Mouse (Mus musculus) inflammation-experienced regulatory T-cells, adult 16 weeks (primary cell): Measurements from ENCODE around the gene Rbm8a. TPM values are rescaled to one million over a fixed set of nuclear protein-coding genes. Genes with fewer than 3 reads are reported as not detected.

Experiments used
- polyA plus RNA-seq: library from polyadenylated mRNA; unstranded; fragments of 100-300 nt; shearing (Covaris generic); gene quantifications from one replicate; pipeline ENCODE4 v1.2.1, GENCODE M21; 2017

Rbm8a gene
- 270 TPM for polyA plus RNA-seq

DNA sequence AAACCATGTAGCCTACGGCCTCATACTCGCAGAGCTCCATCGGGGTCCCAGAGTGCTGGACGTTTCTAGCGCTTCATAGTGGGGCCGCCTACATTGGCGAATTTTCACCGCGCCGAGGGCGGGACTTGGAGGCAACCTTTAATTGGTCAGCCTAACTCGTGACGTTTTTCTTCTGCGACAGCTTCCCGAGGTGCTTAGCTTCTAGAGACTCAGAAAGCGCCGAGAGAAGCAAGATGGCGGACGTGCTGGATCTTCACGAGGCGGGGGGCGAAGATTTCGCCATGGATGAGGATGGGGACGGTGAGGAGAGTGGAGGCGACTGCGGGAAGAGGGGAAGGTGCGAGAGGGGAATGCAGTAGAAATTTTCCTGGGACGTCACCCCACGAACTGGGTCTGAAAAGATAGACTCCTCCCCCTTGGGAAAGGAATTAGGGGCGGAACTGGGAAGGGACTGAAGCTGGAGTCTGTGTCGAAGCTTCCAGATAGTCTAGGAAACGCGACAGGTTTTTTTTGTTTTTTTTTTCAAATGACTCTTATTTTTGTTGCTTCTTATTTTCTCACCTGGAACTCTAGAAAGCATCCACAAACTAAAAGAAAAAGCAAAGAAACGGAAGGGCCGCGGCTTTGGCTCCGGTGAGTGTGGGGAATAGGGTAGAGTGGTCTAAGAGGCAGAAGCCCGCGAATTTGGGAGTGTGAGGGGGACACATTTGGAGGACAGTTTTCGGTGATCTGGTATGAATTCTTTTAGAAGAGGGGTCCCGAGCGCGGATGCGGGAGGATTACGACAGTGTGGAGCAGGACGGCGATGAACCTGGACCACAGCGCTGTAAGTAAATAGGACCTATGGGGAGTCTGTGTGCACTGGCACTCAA lies at the start of gene Rbm8a:
Rbm8a (plus strand) TSS at position 205 of the 872 bp plus-strand sequence.

DNA sequence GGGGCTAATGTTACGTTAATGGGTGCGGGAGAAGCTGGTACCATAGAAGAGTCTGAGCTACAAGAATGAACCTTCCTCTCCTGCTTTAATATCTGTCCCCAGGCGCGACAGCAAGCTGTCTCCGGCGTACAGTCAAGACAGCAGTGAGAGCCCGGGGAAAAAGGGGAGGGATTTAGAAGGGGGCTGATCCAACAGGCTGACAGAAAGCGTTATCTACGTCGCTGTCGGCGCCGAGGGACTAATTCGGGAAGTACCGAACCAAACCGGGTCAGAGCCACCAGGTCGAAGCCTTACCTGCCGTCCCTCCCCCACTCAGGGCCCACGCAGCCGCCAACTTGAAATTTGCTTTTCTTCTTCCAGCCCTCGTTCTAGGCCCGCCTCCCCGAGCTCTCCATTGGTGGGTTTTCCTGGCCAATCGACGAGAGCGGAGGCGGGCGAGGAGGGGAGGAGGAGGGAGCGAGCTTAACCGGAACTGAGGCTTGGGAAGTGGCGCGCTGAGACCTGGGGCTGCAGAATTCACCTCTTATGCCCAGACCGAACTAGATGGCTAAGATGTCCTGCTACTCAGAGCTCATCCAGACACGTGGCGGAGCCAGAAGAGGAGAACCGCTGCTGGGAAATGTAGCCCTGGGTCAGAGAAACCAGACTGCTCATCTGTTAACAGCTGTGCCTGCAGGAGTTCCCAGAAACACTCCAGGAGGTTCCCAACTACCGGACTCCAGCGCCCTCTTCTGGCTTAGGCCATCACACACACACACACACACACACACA lies 35.8 kb upstream of the Rbm8a start, which contains the start of gene Polr3gl:
Polr3gl (minus strand) TSS at position 392 of the 771 bp plus-strand sequence.

DNA sequence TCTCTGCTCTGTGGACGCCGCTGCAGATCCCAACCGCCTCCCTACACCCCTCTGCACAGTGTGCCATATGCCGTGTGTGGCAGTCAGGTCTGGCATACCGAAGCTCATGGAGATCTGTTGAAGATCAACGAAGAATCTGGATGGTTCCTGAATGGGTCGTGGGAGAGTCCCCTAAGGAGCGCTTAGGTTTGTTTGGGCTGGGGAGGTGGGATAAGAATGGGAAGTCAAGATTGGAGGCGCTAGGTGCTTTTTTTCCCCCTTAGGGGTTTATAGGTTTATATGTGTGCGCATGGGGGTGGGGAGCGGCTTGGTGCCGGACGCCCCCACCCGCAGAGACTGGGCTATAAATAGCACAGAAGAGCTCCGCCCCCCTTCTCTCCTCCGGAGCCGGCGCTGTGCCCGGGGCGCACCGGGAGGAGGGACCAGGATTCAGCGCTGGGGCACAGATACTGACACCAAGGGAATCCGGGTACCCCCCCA lies 33.5 kb upstream of the Rbm8a start, which contains the start of gene Ankrd34a:
Ankrd34a (plus strand) TSS at position 409 of the 480 bp plus-strand sequence.

DNA sequence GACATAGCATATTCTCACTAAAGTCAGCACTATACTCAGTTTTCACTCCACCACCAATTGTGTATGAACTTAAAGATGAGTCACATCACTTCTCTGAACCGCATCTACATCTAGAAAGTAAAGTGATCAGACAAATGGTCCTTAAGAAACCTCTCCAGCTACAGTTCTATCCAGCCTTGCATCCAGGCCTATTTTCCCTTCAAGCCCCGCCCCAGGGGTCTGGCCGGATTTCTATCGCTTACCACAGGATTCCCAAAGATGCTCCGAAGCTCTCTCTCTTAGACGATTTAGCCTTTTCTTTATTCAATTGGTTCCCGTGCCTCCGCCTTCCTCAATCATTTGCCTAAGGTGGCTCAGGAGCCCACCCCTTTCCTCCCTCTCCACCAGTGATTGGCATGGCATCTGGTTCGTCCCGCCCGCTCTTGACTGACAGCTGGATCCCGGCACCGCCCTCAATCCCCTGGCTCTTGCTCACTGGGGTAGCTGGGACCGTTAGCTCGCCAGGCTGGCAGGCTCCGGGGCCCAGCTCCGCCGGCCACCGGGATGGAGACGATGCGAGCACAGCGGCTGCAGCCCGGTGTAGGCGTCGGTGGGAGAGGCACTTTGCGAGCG lies 29.0 kb upstream of the Rbm8a start, which contains the start of gene Lix1l:
Lix1l (plus strand) TSS at position 511 of the 612 bp plus-strand sequence.

DNA sequence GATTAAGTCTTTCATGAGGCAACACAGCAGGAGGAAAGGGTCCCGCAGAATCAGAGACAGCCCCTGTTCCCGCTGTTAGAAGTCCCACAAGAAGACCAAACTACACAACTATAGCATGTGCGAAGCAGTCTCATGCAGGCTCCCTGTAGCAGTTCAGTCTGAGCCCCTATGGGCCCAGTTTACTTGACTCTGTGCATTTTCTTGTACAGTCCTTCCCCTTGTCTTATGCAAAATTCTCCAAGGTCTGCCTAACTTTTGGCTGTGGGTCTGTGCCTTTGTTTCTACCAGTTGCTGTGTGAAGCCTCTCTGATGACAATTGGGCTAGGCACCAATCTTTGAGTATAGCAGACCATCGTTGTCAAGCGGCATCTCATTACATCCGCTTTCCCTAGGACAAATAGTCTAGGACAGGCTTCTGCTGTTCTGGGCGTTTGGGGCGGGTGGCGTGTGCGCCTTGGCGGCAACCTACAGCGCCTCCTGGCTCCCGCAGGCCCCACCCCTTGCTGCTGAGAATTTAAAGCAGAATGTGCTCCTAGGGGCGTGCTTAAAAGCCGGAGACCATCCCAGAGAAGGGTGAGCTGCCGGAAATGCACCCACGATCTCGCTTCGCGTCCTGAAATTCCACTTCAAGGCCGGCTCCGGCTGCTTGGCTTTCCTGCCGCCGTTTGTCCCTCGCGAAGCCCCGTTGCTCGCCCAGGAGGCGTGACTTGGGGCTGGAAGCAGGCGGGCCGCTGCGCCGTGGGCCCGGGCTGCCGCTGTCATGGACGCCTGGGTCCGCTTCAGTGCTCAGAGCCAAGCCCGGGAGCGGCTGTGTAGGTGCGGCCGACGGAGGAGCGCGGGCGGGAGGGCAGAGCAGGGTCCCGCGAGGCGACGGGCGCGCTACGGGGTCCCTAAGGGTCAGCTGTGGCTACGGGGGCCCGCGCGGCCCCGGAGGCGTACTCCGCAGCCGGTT lies 5.5 kb downstream of the Rbm8a start, which contains the start of the genes Pex11b and Gm42957:
Pex11b (plus strand) TSS at position 449 of the 952 bp plus-strand sequence.
Gm42957 (plus strand) TSS at position 547 of the 952 bp plus-strand sequence.

DNA sequence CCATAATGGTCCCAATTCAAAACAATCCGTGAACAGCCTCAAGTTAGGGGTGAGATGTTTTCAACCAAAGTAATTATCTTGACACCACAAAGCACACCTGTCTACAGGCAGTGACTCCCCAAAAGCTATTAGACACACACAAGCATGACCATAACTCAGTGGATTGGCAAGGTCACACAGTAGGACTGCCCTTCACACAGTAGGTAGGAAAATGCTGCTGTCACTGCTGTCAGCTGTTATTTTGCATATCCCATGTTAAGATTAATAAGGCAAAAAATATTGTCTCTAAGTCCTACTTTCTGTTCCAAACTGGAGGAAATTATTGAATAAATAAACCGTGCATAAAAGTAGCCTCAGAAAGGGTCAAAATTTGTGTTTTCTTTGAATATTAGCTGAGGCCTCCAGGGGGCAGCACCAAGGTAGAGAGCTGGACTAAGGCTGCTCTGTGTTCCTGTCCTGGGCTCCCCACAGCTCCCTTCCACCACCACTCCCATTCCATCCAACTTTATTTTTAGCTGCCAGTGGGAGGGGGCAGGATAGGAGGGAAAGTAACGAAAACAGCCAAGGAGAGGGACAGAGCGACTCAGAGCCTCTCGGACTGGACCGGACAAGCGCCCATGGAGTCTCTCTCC lies 15.4 kb downstream of the Rbm8a start, which contains the start of gene Itga10:
Itga10 (plus strand) TSS at position 567 of the 632 bp plus-strand sequence.

DNA sequence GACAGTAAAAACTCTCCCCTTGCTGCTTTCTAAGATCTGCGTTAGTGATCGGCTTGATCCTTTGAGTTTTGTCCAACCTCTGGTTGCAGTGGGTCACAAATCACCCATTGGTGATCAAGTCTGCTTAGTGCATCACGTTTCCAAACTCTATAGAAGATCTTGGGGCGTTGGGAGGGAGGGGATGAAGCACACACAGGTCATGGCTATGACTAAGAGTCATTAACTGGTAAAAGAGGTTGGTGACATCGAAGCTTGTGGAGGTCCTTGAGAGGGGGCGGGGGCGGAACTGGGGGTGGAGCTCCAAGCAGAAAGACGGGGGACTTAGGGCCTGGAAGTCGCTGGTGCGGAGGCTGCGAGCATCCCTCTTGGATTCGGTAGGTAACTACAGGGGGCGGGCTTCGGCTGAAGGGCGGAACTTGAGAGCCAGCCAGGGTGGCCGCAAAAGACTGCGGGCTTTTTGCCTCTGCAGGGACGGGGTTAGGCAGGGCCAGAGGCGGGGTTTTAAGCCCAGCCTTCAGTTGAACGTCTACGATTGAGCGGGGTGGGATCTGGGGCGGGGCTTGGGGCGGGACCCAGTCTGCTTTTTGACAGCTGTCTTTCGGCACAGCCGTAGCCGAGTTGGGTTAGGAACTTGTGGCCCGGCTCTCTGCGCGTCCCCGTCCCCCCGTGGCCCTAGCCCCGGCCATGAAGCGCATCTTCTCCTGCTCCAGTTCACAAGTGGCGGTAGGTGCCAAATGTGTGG lies 40.2 kb downstream of the Rbm8a start, which contains the start of gene Ankrd35:
Ankrd35 (plus strand) TSS at position 405 of the 742 bp plus-strand sequence.

Other genes with a start within 250 kb of the Rbm8a start
- gene BC107364, start 177.6 kb upstream of the Rbm8a start, polyA plus RNA-seq, result not detected
- not detected for gene Hfe2, start 104.8 kb upstream of the Rbm8a start, polyA plus RNA-seq
- gene Txnip, start 72.0 kb upstream of the Rbm8a start, polyA plus RNA-seq, result 1,077 TPM
- gene Gm16253, start 52.9 kb upstream of the Rbm8a start, polyA plus RNA-seq, result not detected
- gene Polr3gl, start 35.8 kb upstream of the Rbm8a start, polyA plus RNA-seq, result 25.2 TPM
- not detected for gene Ankrd34a, start 33.3 kb upstream of the Rbm8a start, polyA plus RNA-seq
- 0.84 TPM for gene Lix1l, start 28.8 kb upstream of the Rbm8a start, polyA plus RNA-seq
- 83.9 TPM for gene Pex11b, start 5.4 kb downstream of the Rbm8a start, polyA plus RNA-seq
- 0.11 TPM for gene Gm42957, start 5.5 kb downstream of the Rbm8a start, polyA plus RNA-seq
- gene Itga10, start 15.7 kb downstream of the Rbm8a start, polyA plus RNA-seq, result 0.22 TPM
- 0.39 TPM for gene Ankrd35, start 40.2 kb downstream of the Rbm8a start, polyA plus RNA-seq
- 29.6 TPM for gene Pias3, start 66.5 kb downstream of the Rbm8a start, polyA plus RNA-seq
- gene Nudt17, start 78.6 kb downstream of the Rbm8a start, polyA plus RNA-seq, result 1.7 TPM
- gene Polr3c, start 97.7 kb downstream of the Rbm8a start, polyA plus RNA-seq, result 75.6 TPM
- 57.4 TPM for gene Rnf115, start 97.7 kb downstream of the Rbm8a start, polyA plus RNA-seq
- 0.33 TPM for gene Pdzk1, start 199.4 kb downstream of the Rbm8a start, polyA plus RNA-seq
- gene Cd160, start 199.4 kb downstream of the Rbm8a start, polyA plus RNA-seq, result 34.1 TPM